Mouse (Mus musculus) embryonic fibroblast, embryonic 13.5 days (primary cell): Measurements from ENCODE around the gene Gm19684.
"Not testable (repeated sequence)": the region's sequence is repeated elsewhere in the genome, so short reads cannot be mapped to it uniquely, and the experiment has no call there.

Source experiments
- CTCF ChIP-seq: IDR thresholded peaks from 2 replicates; pipeline ENCODE4 v1.5.1; 2011; ENCODE audit warnings: mild to moderate bottlenecking, control low read depth, low read length, moderate library complexity, borderline replicate concordance; ENCODE audit not compliant: insufficient read depth
- POLR2A ChIP-seq: IDR thresholded peaks from 2 replicates; pipeline ENCODE4 v1.6.1; 2011; ENCODE audit warnings: low read depth, mild to moderate bottlenecking, control low read depth, low read length, moderate library complexity

DNA sequence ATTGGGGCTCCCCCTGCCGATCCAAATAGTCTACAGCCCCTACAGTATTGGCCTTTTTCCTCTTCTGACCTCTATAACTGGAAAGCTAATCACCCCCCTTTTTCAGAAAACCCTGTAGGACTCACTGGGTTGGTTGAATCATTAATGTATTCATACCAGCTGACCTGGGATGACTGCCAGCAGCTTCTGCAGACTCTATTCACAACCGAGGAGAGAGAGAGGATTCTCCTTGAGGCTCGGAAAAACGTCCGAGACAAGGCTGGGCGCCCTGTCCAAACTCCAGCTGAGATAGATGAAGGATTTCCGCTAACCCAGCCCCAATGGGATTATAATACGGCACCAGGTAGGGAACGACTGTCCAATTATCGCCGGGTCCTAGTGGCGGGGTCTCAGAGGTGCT, 19.4 kb upstream of the Gm19684 start:
- not testable (repeated sequence) for TF ChIP-seq CTCF, POLR2A
